Comparison of ENCODE assay signal across 8 mouse cellular contexts in the genomic region with DNA sequence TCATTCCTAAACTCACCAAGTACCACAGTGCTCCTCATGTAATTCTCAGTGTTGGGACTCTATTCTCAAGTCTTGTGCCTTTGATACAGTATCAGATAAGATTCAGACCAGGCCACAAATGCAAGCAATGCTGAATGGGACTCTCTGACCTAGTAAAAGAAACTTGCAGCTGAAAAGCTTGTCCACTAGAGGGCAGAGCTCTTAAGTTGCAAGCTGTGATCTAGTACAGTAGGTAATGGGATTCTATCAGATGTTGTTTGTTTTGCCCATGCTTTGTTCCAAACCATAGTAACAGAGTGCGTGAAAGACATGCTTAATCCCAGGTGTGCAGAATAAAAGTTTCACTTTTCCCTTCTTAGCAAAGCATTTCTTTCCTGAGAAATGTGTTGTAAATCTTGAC.
DNase-seq lines count a peak whose midpoint lies in the region; ATAC-seq and TF ChIP-seq lines count a peak whose summit lies in the region.

No protein-coding gene starts in this region.

- DNase-seq in hindbrain, embryonic 11.5 days (ENCODE audit: low spot score): peak; percentile 53
- DNase-seq in 416B (ENCODE audit: low read depth): peak; percentile 51
- DNase-seq in G1E (ENCODE audit: low spot score): no peak
- DNase-seq in embryo, embryonic 11 days: peak; percentile 70
- DNase-seq in left cerebral cortex, postnatal 4 days: peak; percentile 18
- DNase-seq in spleen, adult 18-20 months: no peak

- no peaks in the 10 kb centered on the region for H3K27me3 ChIP-seq in hindbrain, embryonic 11.5 days (ENCODE audit: control insufficient read depth, insufficient read depth, low read length)
- H3K27me3 ChIP-seq in hindbrain, embryonic 16.5 days (replicated peaks; ENCODE audit: control insufficient read depth, insufficient read depth, low read length): no peaks in the 10 kb centered on the region
- H3K27me3 ChIP-seq in G1E (ENCODE audit: insufficient read depth, low read length): no peaks in the 10 kb centered on the region

- no peak overlapping the region for H3K27ac ChIP-seq in hindbrain, embryonic 11.5 days (ENCODE audit: low read depth, low read length)
- no peak overlapping the region for H3K27ac ChIP-seq in hindbrain, embryonic 16.5 days (ENCODE audit: low read depth, low read length)

- H3K4me1 ChIP-seq in hindbrain, embryonic 11.5 days (replicated peaks; ENCODE audit: control insufficient read depth, insufficient read depth, low read length): no peaks in the 10 kb centered on the region
- H3K4me1 ChIP-seq in hindbrain, embryonic 16.5 days (ENCODE audit: control insufficient read depth, insufficient read depth, low read depth, low read length): no peaks in the 10 kb centered on the region
- no peaks in the 10 kb centered on the region for H3K4me1 ChIP-seq in G1E (ENCODE audit: insufficient read depth, low read depth, low read length)

- H3K9ac ChIP-seq in hindbrain, embryonic 11.5 days (ENCODE audit: low read depth, low read length): no peak overlapping the region
- H3K9ac ChIP-seq in hindbrain, embryonic 16.5 days (ENCODE audit: low read depth, low read length): no peak overlapping the region

- peak; percentile 27; the same call in 1 of the 2 replicates for TF ChIP-seq CTCF in G1E (IDR thresholded peaks at IDR 0.05; ENCODE audit: low read depth, low read length)

- WGBS in hindbrain, embryonic 11.5 days: 50% methylated on average over 1 of the region's 1 CpGs
- 22% methylated on average over 1 of the region's 1 CpGs for WGBS in hindbrain, embryonic 16.5 days

- H3K36me3 ChIP-seq in hindbrain, embryonic 11.5 days (ENCODE audit: control insufficient read depth, insufficient read depth, low read length): no peaks in the 10 kb centered on the region
- no peaks in the 10 kb centered on the region for H3K36me3 ChIP-seq in hindbrain, embryonic 16.5 days (ENCODE audit: control insufficient read depth, insufficient read depth, low read length)
- no peaks in the 10 kb centered on the region for H3K36me3 ChIP-seq in G1E (replicated peaks)

- no peak for ATAC-seq in hindbrain, embryonic 11.5 days (ENCODE audit: low FRiP score)
- no peak for ATAC-seq in hindbrain, embryonic 16.5 days
- no peak for ATAC-seq in G1E (ENCODE audit: extremely low read depth, insufficient number of reproducible peaks, low FRiP score, poor library complexity, severe bottlenecking)
- ATAC-seq in erythroid progenitor cell, adult 5-6 weeks (replicated peaks; ENCODE audit: low FRiP score, poor library complexity, severe bottlenecking): no peak

- no peak overlapping the region for H3K4me2 ChIP-seq in hindbrain, embryonic 11.5 days (replicated peaks; ENCODE audit: low read depth, low read length)
- H3K4me2 ChIP-seq in hindbrain, embryonic 16.5 days (ENCODE audit: low read length): no peak overlapping the region

- H3K4me3 ChIP-seq in hindbrain, embryonic 11.5 days (ENCODE audit: low read depth, low read length): no peak overlapping the region
- H3K4me3 ChIP-seq in hindbrain, embryonic 16.5 days (ENCODE audit: low read length): no peak overlapping the region
- H3K4me3 ChIP-seq in G1E (ENCODE audit: low read depth, low read length): no peak overlapping the region

- intact Hi-C loops in left cerebral cortex, postnatal 4 days (cut with DNase I): loop anchor here (10.0 kb wide), 1 partner anchor 380 kb away; a partner anchor contains a TSS

- H3K9me3 ChIP-seq in hindbrain, embryonic 11.5 days (ENCODE audit: control insufficient read depth, low read length): no peaks in the 10 kb centered on the region
- H3K9me3 ChIP-seq in hindbrain, embryonic 16.5 days (ENCODE audit: control insufficient read depth, low read length): no peaks in the 10 kb centered on the region
- no peaks in the 10 kb centered on the region for H3K9me3 ChIP-seq in G1E (replicated peaks)

Comparison
In these comparisons a context has a peak if more than half of its experiments do, and no peak if none do; other contexts are left out.
1. DNase-seq: peak in hindbrain, embryonic 11.5 days (single experiment), 416B (single experiment), embryo, embryonic 11 days (single experiment) and left cerebral cortex, postnatal 4 days (single experiment); none in G1E (single experiment) and spleen, adult 18-20 months (0 of 2).